Mouse (Mus musculus) sigmoid colon, adult 10 weeks (tissue): ENCODE results near the gene Kbtbd6. TPM values are rescaled to one million over a fixed set of nuclear protein-coding genes. Genes with fewer than 3 reads are reported as not detected.

ENCODE experiments used
- polyA plus RNA-seq: library from polyadenylated mRNA; stranded (reverse); fragments of 350-450 nt; fragmentation: Illumina TruSeq; extraction: RNeasy Lipid Tissue Mini Kit (QIAGEN cat#74804); gene quantifications from one replicate; pipeline ENCODE4 v1.2.3, GENCODE M21; 2014; ENCODE audit warnings: low read depth, low replicate concordance

Gene Kbtbd6
- 0.63 TPM for polyA plus RNA-seq

DNA sequence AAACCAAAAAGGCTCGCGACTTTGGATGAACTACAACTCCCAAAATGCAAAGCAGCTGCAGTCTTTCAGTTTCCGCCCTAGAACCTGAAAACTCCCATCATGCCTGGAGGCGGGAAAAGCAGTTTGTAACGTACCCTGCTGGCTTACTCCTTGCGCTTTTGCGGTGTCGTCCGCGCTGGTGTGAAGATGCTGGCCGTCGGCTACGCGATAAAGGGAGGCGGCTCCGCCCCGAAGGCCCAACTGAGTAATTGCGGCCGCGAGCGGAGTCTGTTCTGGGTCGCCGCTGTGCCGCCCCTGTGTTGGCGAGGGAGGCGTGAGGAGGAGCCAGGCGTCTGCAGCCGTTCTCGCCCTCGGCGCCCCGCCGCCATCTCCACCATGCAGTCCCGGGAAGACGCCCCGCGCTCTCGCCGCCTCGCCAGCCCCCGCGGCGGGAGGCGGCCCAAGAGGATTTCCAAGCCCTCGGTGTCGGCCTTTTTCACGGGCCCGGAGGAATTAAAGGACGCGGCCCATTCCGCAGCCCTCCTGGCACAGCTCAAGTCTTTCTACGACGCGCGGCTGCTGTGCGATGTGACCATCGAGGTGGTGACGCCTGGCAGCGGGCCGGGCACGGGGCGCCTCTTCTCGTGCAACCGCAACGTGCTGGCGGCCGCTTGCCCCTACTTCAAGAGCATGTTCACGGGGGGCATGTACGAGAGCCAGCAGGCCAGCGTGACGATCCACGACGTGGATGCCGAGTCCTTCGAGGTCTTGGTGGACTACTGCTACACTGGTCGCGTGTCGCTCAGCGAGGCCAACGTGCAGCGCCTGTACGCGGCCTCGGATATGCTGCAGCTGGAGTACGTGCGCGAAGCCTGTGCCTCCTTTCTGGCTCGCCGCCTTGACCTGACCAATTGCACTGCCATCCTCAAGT lies at the start of gene Kbtbd6:
Kbtbd6 (plus strand) TSS at position 155 of the 910 bp plus-strand sequence.

DNA sequence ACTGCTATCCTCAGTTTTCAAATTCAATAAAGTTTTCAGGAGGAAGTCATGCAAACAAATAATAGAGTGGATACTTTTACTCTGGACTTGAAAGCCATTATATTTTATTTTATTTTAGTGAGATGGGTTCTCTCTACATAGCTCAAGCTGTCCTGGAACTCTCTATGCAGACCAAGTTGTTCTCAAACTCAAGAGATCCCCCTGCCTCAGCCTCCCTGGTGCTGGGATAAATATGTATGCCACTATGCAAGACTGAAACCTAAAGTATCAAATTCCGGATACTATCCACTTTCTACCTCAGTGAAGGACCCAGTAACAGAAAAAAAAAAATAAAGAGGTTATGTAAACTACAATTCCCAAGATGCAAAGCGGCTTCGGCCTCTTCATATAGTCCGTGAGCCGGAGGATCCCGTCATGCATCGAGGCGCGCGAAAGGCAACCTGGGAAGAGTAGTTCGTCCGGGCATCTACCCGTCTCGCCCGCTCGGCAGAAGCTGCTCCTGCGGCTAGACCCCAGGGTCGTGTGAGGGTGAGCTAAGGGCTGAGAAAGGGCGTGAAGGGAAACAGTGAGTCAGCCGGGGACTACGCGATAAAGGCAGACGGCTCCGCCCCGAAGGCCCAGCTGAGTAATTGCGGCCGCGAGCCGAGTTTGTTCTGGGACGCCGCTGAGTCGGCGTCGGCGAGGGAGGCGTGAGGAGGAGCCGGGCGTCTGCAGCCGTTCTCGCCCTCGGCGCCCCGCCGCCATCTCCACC lies 25.5 kb upstream of the Kbtbd6 start, which contains the start of gene Kbtbd7:
Kbtbd7 (plus strand) TSS at position 533 of the 751 bp plus-strand sequence.

DNA sequence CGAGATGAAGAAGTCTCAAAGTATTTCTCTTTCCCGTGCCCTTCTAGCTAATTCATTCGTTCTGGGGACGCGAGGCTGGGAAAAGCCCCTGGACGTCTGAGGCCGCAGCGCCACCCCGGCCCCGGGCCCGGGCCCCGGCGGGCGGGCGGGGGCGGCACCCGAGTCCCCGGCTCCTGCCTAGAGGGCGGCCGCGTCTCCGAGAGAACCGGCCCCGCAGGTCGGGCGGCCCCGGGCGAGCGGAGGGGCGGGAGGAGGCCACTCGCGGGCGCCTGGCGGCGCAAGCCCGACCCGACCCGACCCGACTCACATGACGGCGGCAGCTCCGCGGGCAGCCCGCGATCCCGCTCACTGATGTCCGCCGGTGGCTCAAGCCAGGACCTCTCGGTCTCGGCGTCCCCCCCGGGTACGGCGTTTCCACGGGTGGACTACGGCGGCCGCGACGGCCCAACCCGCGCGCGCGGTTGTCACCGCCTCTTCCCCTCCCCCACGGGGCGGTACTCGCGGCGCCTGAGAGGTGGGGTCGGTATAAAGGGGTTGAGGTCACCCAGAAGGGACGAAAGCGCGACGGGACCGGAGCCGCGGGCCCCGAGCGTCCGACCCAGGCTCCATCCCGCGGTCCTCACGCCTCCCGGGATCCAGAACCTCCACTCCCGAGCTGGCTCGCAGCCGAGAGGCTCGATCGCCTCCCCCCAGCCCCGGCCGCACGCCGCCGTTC lies 29.1 kb downstream of the Kbtbd6 start, which contains the start of gene Elf1:
Elf1 (plus strand) TSS at position 571 of the 715 bp plus-strand sequence.

DNA sequence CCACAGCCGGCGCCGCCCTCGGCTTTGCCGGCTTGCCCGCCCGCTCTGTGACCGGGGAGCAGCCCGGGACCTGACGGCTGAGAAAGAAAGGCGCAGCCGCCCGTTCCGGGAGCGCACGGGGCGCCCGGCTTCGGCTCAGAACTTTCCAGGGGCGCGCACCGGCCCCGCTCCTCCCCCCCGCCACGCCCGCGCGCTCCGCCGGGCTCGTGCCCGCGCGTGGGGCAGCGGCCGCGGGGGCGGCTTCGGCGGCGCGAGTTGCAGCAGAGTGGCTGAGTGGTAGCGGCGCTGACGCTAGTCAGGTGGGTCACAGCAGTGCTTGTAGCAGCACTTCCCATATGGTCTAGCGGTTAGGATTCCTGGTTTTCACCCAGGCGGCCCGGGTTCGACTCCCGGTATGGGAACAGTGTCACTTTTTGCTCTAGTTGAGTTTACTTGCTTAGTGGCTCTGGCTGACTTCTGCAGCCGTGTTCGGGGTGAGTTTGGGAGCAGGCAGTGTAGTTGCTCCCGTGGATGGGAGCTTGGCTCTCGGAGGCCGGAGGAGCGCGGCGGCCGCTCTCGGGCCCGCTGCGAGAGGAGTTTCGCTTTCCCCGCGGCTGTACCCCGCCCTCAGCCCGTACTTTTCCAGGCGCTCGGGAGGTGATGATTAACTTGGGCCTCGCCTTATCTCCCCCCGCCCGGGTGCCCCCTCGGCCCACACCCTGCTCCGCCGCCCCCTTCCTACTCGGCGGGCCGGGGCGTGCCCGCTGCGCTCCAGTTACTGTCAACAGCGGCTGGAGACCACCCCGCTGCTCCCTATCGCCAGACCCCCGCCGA lies 29.9 kb downstream of the Kbtbd6 start, which contains the start of gene Wbp4:
Wbp4 (minus strand) TSS at position 182 of the 813 bp plus-strand sequence.

Other genes with a start within 250 kb of the Kbtbd6 start
- gene Zfp957, start 204.5 kb upstream of the Kbtbd6 start, polyA plus RNA-seq: not detected
- gene Rgcc, start 150.2 kb upstream of the Kbtbd6 start, polyA plus RNA-seq: 9.7 TPM
- 59.5 TPM for gene Naa16, start 61.1 kb upstream of the Kbtbd6 start, polyA plus RNA-seq
- 13.4 TPM for gene Mtrf1, start 54.1 kb upstream of the Kbtbd6 start, polyA plus RNA-seq
- 32.7 TPM for gene Kbtbd7, start 25.3 kb upstream of the Kbtbd6 start, polyA plus RNA-seq
- gene Elf1, start 29.4 kb downstream of the Kbtbd6 start, polyA plus RNA-seq: 160 TPM
- gene Wbp4, start 29.7 kb downstream of the Kbtbd6 start, polyA plus RNA-seq: 64.8 TPM
- 292 TPM for gene Sugt1, start 135.9 kb downstream of the Kbtbd6 start, polyA plus RNA-seq
- not detected for gene Cnmd, start 210.3 kb downstream of the Kbtbd6 start, polyA plus RNA-seq